Mouse (Mus musculus) liver, embryonic 13.5 days (tissue): ENCODE results near the gene Pex11a. TPM values are rescaled to one million over a fixed set of nuclear protein-coding genes. Genes with fewer than 3 reads are reported as not detected.

Source experiments
- ATAC-seq: fragments of 200-750 bp; cut with Nextera tagmentation; 2 replicates; pipeline ENCODE4 v1.8.0; 2017; ENCODE audit warnings: low read depth, mild to moderate bottlenecking, moderate number of reproducible peaks, moderate library complexity
- DNase-seq: peaks from one replicate; pipeline ENCODE4 v3.0.0; 2022
- H3K27ac ChIP-seq: fragments of 300-500 bp; sonication (generic); 2 replicates; pipeline ENCODE4 v1.5.1; 2015; ENCODE audit warnings: moderate library complexity, mild to moderate bottlenecking, inconsistent platforms
- H3K27me3 ChIP-seq: fragments of 300-500 bp; sonication (generic); 2 replicates; pipeline ENCODE4 v1.6.1; 2015; ENCODE audit warnings: mild to moderate bottlenecking, inconsistent platforms
- H3K36me3 ChIP-seq: fragments of 300-500 bp; sonication (generic); 2 replicates; pipeline ENCODE4 v1.6.1; 2015; ENCODE audit warnings: mild to moderate bottlenecking, inconsistent platforms
- H3K4me1 ChIP-seq: fragments of 300-500 bp; sonication (generic); replicated peaks from 2 replicates; pipeline ENCODE4 v1.6.1; 2015; ENCODE audit warnings: inconsistent platforms
- H3K4me2 ChIP-seq: fragments of 300-500 bp; sonication (generic); 2 replicates; pipeline ENCODE4 v1.6.1; 2015; ENCODE audit warnings: inconsistent platforms, mild to moderate bottlenecking, moderate library complexity
- H3K4me3 ChIP-seq: fragments of 300-500 bp; sonication (generic); replicated peaks from 2 replicates; pipeline ENCODE4 v1.5.1; 2015; ENCODE audit warnings: mild to moderate bottlenecking, inconsistent platforms
- H3K9ac ChIP-seq: fragments of 300-500 bp; sonication (generic); 2 replicates; pipeline ENCODE4 v1.6.1; 2015; ENCODE audit warnings: mild to moderate bottlenecking, inconsistent platforms
- H3K9me3 ChIP-seq: fragments of 300-500 bp; sonication (generic); replicated peaks from 2 replicates; pipeline ENCODE4 v1.6.1; 2016; ENCODE audit warnings: inconsistent platforms
- WGBS: fragments of 180-500 bp; shearing (Covaris S2); methylation state at CpG from one replicate; pipeline ENCODE4 v1.1.7; 2015; ENCODE audit not compliant: insufficient replicate concordance; 5-methylcytosine and 5-hydroxymethylcytosine counted together
- polyA plus RNA-seq: library from polyadenylated mRNA; unstranded; fragments of >200 nt; fragmentation: Nextera tagmentation; extraction: Ambion mirVana; gene quantifications from 2 replicates; pipeline ENCODE4 v1.2.1, GENCODE M21; 2015

Pex11a gene
- polyA plus RNA-seq, 1 experiment from 2014 or later: 1.9 TPM

- Histone ChIP-seq H3K4me1 (no peaks in the 10 kb centered on the region), H3K9me3 (no peaks in the 10 kb centered on the region), H3K9ac (no peak overlapping the region), H3K36me3 (no peaks in the 10 kb centered on the region), H3K4me3 (no peak overlapping the region), H3K27me3 (peaks cover 12% of the 10 kb centered on the region), H3K27ac (no peak overlapping the region), H3K4me2 (no peak overlapping the region)
- no peak for ATAC-seq
- no peak for DNase-seq
- WGBS: 63% methylated on average over 8 of the region's 8 CpGs
Observed at GRCm38 (mm10) chr7:79734563-79734962, 8.4 kb downstream of the Pex11a start.

- no peak within 1 kb of the TSS for H3K4me2 ChIP-seq
- WGBS: 43% methylated on average over 4 of the region's 4 CpGs
- no peak for ATAC-seq
- no peaks in the 10 kb centered on the region for H3K9me3 ChIP-seq
- no peaks in the 10 kb centered on the region for H3K36me3 ChIP-seq
- no peak within 1 kb of the TSS for H3K27ac ChIP-seq
- H3K4me3 ChIP-seq: no peak within 1 kb of the TSS
- H3K9ac ChIP-seq: no peak within 1 kb of the TSS
- peaks cover 12% of the 10 kb centered on the region for H3K27me3 ChIP-seq
- no peaks in the 10 kb centered on the region for H3K4me1 ChIP-seq
- no peak for DNase-seq
Observed at GRCm38 (mm10) chr7:79732622-79733021, 10.3 kb downstream of the Pex11a start, which contains the start of gene Plin1. Plin1 (minus strand) TSS chr7:79732903.

GRCm38 (mm10) chr7:79731438-79731837, 11.5 kb downstream of the Pex11a start:
- Histone ChIP-seq H3K36me3 (no peaks in the 10 kb centered on the region), H3K4me3 (no peak overlapping the region), H3K27ac (no peak overlapping the region), H3K4me1 (no peaks in the 10 kb centered on the region), H3K9ac (no peak overlapping the region), H3K27me3 (peaks cover 12% of the 10 kb centered on the region), H3K4me2 (no peak overlapping the region), H3K9me3 (no peaks in the 10 kb centered on the region)
- ATAC-seq: no peak
- no peak for DNase-seq
- WGBS: 68% methylated on average over 13 of the region's 13 CpGs

GRCm38 (mm10) chr7:79729743-79730370, 13.1 kb downstream of the Pex11a start:
- 54% methylated on average over 11 of the region's 11 CpGs for WGBS

GRCm38 (mm10) chr7:79729169-79729568, 13.8 kb downstream of the Pex11a start:
- Histone ChIP-seq H3K27me3 (peaks cover 14% of the 10 kb centered on the region), H3K27ac (no peak overlapping the region), H3K4me2 (no peak overlapping the region), H3K9me3 (no peaks in the 10 kb centered on the region), H3K9ac (no peak overlapping the region), H3K36me3 (no peaks in the 10 kb centered on the region), H3K4me1 (no peaks in the 10 kb centered on the region), H3K4me3 (no peak overlapping the region)
- DNase-seq (peak; percentile 39), ATAC-seq (no peak)
- 6% methylated on average over 8 of the region's 8 CpGs for WGBS

More at GRCm38 (mm10) chr7:79729743-79730370, 13.1 kb downstream of the Pex11a start:
- ATAC-seq: no peak
- no peak for DNase-seq
- Histone ChIP-seq H3K27me3 (peaks cover 14% of the 10 kb centered on the region), H3K4me3 (no peak overlapping the region), H3K27ac (no peak overlapping the region), H3K4me2 (no peak overlapping the region), H3K9me3 (no peaks in the 10 kb centered on the region), H3K36me3 (no peaks in the 10 kb centered on the region), H3K9ac (no peak overlapping the region), H3K4me1 (no peaks in the 10 kb centered on the region)

- Histone ChIP-seq H3K27ac (no peak overlapping the region), H3K36me3 (no peaks in the 10 kb centered on the region), H3K4me2 (no peak overlapping the region), H3K4me1 (no peaks in the 10 kb centered on the region), H3K4me3 (no peak overlapping the region), H3K9me3 (no peaks in the 10 kb centered on the region), H3K9ac (no peak overlapping the region), H3K27me3 (peaks cover 15% of the 10 kb centered on the region)
- ATAC-seq (peak; percentile 39), DNase-seq (peak; percentile 46)
- 18% methylated on average over 6 of the region's 6 CpGs for WGBS
Observed at GRCm38 (mm10) chr7:79728219-79728618, 14.7 kb downstream of the Pex11a start.

GRCm38 (mm10) chr7:79727091-79727490, 15.8 kb downstream of the Pex11a start:
- no peaks in the 10 kb centered on the region for H3K9me3 ChIP-seq
- H3K4me1 ChIP-seq: no peaks in the 10 kb centered on the region
- no peak overlapping the region for H3K4me3 ChIP-seq
- no peak overlapping the region for H3K27ac ChIP-seq
- ATAC-seq (0 out of 2 replicates have a peak, but pooled peaks have one; percentile 41), DNase-seq (peak; percentile 22)
- H3K27me3 ChIP-seq: peaks cover 26% of the 10 kb centered on the region
- 12% methylated on average over 2 of the region's 2 CpGs for WGBS
- H3K4me2 ChIP-seq: no peak overlapping the region
- H3K36me3 ChIP-seq: no peaks in the 10 kb centered on the region
- no peak overlapping the region for H3K9ac ChIP-seq

GRCm38 (mm10) chr7:79721386-79721977, 21.4 kb downstream of the Pex11a start:
- WGBS: under 1% methylated on average over 48 of the region's 48 CpGs
- Histone ChIP-seq H3K4me2 (peak overlapping the region; percentile 62), H3K36me3 (no peaks in the 10 kb centered on the region), H3K27ac (no peak overlapping the region), H3K9me3 (no peaks in the 10 kb centered on the region), H3K4me1 (no peaks in the 10 kb centered on the region; the same call in 1 of the 2 replicates), H3K4me3 (peak overlapping the region; percentile 51), H3K9ac (peak overlapping the region; percentile 43; the same call in 1 of the 2 replicates), H3K27me3 (peaks cover 58% of the 10 kb centered on the region)
- ATAC-seq: peak; percentile 41; the same call in 1 of the 2 replicates
- DNase-seq: no peak

- peak; percentile 58 for DNase-seq
Observed at GRCm38 (mm10) chr7:79715187-79715981, 27.5 kb downstream of the Pex11a start, which contains the start of gene Kif7. Kif7 (minus strand) TSS chr7:79715720.

GRCm38 (mm10) chr7:79710831-79711230, 32.1 kb downstream of the Pex11a start:
- ATAC-seq (no peak), DNase-seq (no peak)
- no peak overlapping the region for H3K4me3 ChIP-seq
- 57% methylated on average over 17 of the region's 17 CpGs for WGBS
- peaks cover 52% of the 10 kb centered on the region for H3K27me3 ChIP-seq
- H3K4me1 ChIP-seq: peaks cover 15% of the 10 kb centered on the region
- H3K27ac ChIP-seq: no peak overlapping the region
- no peak overlapping the region for H3K9ac ChIP-seq
- H3K9me3 ChIP-seq: no peaks in the 10 kb centered on the region
- H3K4me2 ChIP-seq: peak overlapping the region; percentile 59; the same call in 1 of the 2 replicates
- no peaks in the 10 kb centered on the region for H3K36me3 ChIP-seq

More at GRCm38 (mm10) chr7:79715187-79715981, 27.5 kb downstream of the Pex11a start, which contains the start of gene Kif7:
- Histone ChIP-seq H3K27ac (no peak within 1 kb of the TSS), H3K27me3 (peaks cover 57% of the 10 kb centered on the region), H3K4me2 (peak within 1 kb of the TSS; percentile 88), H3K4me3 (peak within 1 kb of the TSS; percentile 65), H3K9ac (peak within 1 kb of the TSS; percentile 66), H3K36me3 (no peaks in the 10 kb centered on the region), H3K4me1 (peaks cover 17% of the 10 kb centered on the region), H3K9me3 (no peaks in the 10 kb centered on the region)
- ATAC-seq: peak; percentile 83
- WGBS: 2% methylated on average over 47 of the region's 55 CpGs

GRCm38 (mm10) chr7:79710130-79710607, 32.8 kb downstream of the Pex11a start:
- H3K27me3 ChIP-seq: peaks cover 49% of the 10 kb centered on the region
- peak overlapping the region; percentile 43 for H3K4me3 ChIP-seq
- ATAC-seq: no peak

More at GRCm38 (mm10) chr7:79710130-79710607, 32.8 kb downstream of the Pex11a start:
- DNase-seq: no peak
- 3% methylated on average over 55 of the region's 55 CpGs for WGBS
- Histone ChIP-seq H3K4me2 (peak overlapping the region; percentile 59), H3K9me3 (no peaks in the 10 kb centered on the region), H3K36me3 (no peaks in the 10 kb centered on the region), H3K27ac (no peak overlapping the region), H3K9ac (peak overlapping the region; percentile 11; the same call in 1 of the 2 replicates), H3K4me1 (peaks cover 9% of the 10 kb centered on the region)
